Mouse (Mus musculus) spleen, adult 2 months (tissue): ENCODE measurements around the gene Ccdc13.

Experiments used
- CTCF ChIP-seq: fragments of 200-500 bp; IDR thresholded peaks from 2 replicates; pipeline ENCODE4 v1.5.1; 2011; ENCODE audit warnings: mild to moderate bottlenecking, inconsistent platforms; ENCODE audit not compliant: insufficient read depth, insufficient read length, insufficient replicate concordance; ENCODE audit errors: extremely low read depth
- POLR2A ChIP-seq: fragments of 200-500 bp; IDR thresholded peaks from 2 replicates; pipeline ENCODE4 v1.6.1; 2011; ENCODE audit warnings: low read depth, low read length, inconsistent platforms

- TF ChIP-seq CTCF (no peak), POLR2A (no peak)
Observed at GRCm38 (mm10) chr9:121791757-121792521, 47.3 kb downstream of the Ccdc13 start, which contains the start of gene Hhatl.
